Comparison of ENCODE assay signal across 17 mouse cellular contexts in genomic region chr11:48697191-48697590, GRCm38 (mm10).
DNase-seq lines count a peak whose midpoint lies in the region; TF ChIP-seq lines count a peak whose summit lies in the region.
"Had no signal": no experiment of that assay in that cellular context is flagged by ENCODE, and none has a peak within 500 bp of the region (broad histone marks: within the 10 kb centered on the region; RNA-seq: fewer than 3 reads in every experiment).

No protein-coding gene starts in this region.

- peak; percentile 46 for DNase-seq in heart, adult 11 months
- no peak for DNase-seq in heart, adult 8-10 months (ENCODE audit: low spot score)
- DNase-seq in ES-CJ7 (ENCODE audit: low read depth, low spot score) = peak; percentile 85
- peak; percentile 87 for DNase-seq in R1 (ENCODE audit: low read depth, low spot score)
- peak; percentile 12 for DNase-seq in brain, embryonic 14.5 days (ENCODE audit: low read depth)
- DNase-seq in MN1 (ENCODE audit: low spot score) = no peak
- DNase-seq in cerebellum, adult 9-11 months = no peak
- DNase-seq: adrenal gland, adult 2 months; adrenal gland, postnatal 10 days; adrenal gland, postnatal 25 days; B cell, adult 2 months; cerebellum, adult 11-12 months; cerebellum, adult 2 months; cerebellum, adult 9-10 months; cerebellum, postnatal 14 days; cerebellum, postnatal 36 days; embryo, embryonic 11 days had no signal

- TF ChIP-seq CTCF in brain, embryonic 14.5 days (IDR thresholded peaks at IDR 0.05; ENCODE audit: borderline replicate concordance, extremely low read depth, insufficient read depth, insufficient read length) = no peak

- TF ChIP-seq POLR2A in brain, embryonic 14.5 days (IDR thresholded peaks at IDR 0.05; ENCODE audit: borderline replicate concordance, extremely low read depth, insufficient read depth, insufficient read length, poor library complexity, severe bottlenecking) = no peak

Comparison
In these comparisons a context has a peak if more than half of its experiments do, and no peak if none do; other contexts are left out.
1. DNase-seq: peak in heart, adult 11 months (single experiment), ES-CJ7 (single experiment), R1 (single experiment) and brain, embryonic 14.5 days (single experiment); none in heart, adult 8-10 months (single experiment), MN1 (single experiment) and cerebellum, adult 9-11 months (single experiment).